Mouse (Mus musculus): ENCODE results near the gene Atp7b.

Atp7b gene

DNA sequence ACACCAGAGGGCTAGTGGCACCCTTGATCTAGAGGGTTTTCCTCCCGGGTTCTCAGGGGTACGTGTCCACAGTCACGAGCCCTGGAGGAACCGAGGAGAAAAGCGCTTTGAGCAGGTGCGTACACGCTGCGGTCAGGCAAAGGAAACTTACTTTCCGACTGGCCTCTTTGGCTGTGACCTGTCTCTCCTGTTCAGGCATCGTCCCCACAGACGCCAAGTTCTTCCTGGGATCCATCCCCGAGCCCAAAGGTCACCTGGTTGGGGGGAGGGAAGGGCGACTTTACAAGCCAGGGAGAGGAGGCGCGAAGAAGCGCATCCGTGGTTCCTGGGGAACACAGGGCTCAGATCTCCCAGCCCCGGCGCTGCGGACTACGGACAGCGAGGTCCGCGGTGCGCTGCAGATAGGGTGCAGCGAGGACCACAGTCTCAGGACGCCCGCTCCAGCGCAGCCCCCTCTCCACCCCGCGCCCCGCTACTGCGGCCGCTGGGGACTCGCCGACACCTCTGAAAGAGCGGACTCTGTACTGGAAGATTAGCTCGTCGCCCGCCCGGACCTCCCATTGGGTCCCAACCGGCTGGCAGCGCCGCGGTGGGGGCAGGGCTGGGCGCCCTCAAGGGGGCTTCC lies at the start of gene Atp7b:
TSS of gene Atp7b (minus strand) at position 485 of the 625 bp plus-strand sequence.
- DNase-seq (ENCODE audit: low spot score) = peak; percentile 9

DNA sequence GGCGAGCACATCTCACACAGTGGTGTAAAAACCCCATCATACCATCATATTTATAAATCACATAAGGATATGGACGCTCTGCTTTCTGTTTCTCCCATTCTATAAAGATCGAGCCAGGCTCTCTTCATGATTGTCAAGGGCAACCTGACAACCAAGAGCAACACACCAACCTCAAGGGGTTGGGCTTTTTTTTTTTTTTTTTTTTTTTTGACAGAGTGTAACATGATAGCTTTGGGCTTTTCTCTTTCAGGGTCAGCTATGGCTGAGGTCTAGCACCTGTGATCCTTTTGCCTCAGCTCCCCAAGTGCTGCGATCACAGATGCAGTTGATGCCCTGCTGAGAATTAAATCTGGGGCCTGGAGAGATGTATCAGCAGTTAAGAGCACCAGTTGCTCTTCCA lies 46.9 kb upstream of the Atp7b start:
- no peak for DNase-seq (ENCODE audit: low spot score)

GRCm38 (mm10) chr8:22091568-22091967 lies 31.5 kb upstream of the Atp7b start:
- DNase-seq (ENCODE audit: low spot score) = no peak

GRCm38 (mm10) chr8:22089226-22089625 lies 29.1 kb upstream of the Atp7b start:
- DNase-seq (ENCODE audit: low spot score) = no peak

GRCm38 (mm10) chr8:22079313-22080007 lies 19.4 kb upstream of the Atp7b start:
- no peak for DNase-seq (ENCODE audit: low spot score)

DNA sequence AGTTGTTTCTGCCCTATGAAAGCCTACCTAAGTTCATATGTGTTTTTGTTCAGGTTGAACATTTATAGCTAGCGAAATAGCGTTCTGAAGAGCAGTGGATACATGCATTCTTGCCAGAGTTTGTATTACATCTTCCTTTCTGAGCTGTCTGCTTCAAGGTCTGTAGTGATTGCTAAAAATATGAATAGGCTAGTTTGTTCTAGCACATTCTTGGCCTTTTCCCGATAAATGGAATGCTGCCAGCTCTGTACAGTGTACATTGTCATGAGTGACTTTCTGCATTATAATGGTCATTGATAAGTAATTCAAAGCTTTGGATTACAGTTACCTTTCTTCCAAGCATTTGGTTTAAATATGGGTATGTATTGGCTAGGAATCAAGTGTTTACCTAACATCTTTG lies 1.0 kb upstream of the Atp7b start:
- DNase-seq (ENCODE audit: low spot score) = no peak

GRCm38 (mm10) chr8:22060446-22060889 lies 363 bp upstream of the Atp7b start, which contains the start of gene Alg11:
TSS of gene Alg11 (plus strand) at chr8:22060721.
- peak; percentile 95 for DNase-seq (ENCODE audit: low spot score)

- no peak for DNase-seq (ENCODE audit: low spot score)
Observed at GRCm38 (mm10) chr8:22059153-22059738, 859 bp downstream of the Atp7b start.

DNA sequence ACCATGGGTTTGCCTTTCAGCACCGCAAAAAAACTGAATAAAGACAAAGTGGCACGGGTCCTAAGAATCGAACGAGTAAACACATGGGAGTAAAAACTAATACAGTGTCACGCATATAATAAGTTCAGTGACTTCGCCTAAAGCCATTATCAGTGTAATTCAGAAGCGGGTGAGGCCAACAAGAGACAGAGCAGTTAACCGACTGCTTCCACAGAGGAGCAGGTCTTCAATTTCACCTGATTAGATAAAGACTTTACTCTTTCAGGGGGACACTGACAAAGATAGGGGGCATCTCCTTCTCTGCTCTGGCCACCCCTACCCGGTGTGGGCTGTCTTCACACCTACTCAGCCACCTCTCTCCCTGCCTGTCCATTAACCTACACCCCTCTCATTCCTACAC lies 1.7 kb downstream of the Atp7b start:
- no peak for DNase-seq (ENCODE audit: low spot score)

GRCm38 (mm10) chr8:22056850-22057249 lies 3.3 kb downstream of the Atp7b start:
- no peak for DNase-seq (ENCODE audit: low spot score)

GRCm38 (mm10) chr8:22055492-22055877 lies 4.6 kb downstream of the Atp7b start:
- no peak for DNase-seq (ENCODE audit: low spot score)

- DNase-seq (ENCODE audit: low spot score) = no peak
Observed at GRCm38 (mm10) chr8:22054674-22055491, 5.2 kb downstream of the Atp7b start.

GRCm38 (mm10) chr8:22047699-22048464 lies 12.2 kb downstream of the Atp7b start:
- no peak for DNase-seq (ENCODE audit: low spot score)

DNA sequence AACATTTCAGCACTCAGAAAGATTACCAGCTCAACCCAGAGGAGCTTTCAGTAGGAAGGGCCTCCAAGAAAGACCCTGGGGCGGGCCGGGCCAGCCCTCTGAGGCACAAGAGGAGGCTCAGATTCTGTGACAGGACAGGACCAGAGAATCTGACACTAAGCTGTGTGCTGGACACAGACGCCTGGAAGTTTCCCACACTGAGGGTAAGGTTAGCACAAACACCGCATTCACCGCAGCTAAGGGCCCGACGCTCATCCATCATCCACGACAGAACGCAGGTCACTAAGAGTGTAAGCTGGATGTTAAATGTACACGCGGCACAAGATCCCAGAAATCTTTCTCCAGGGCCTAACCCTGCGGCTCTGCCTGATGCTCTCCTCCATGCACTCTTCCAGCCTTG lies 16.4 kb downstream of the Atp7b start:
- no peak for DNase-seq (ENCODE audit: low spot score)

DNA sequence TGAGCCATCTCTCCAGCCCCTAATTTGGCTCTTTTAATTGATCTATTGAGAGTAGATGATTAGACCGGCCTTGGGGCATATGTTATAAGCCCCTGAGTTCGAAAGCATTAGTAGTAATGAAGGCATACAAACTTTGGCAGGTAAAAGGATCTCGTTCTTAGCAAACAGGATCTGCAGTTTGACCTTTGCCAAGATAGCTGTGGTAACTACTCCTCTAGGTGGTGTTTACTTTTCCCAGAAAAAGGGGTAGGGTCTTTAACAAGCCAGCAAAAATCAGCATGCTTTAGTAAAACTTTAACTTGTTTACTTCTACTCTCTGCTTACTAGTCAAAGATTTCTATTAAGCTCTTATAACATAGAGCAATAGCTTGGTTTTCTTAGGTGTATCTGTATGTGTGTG lies 17.6 kb downstream of the Atp7b start:
- no peak for DNase-seq (ENCODE audit: low spot score)

GRCm38 (mm10) chr8:22040153-22040509 lies 20.0 kb downstream of the Atp7b start:
- no peak for DNase-seq (ENCODE audit: low spot score)

DNA sequence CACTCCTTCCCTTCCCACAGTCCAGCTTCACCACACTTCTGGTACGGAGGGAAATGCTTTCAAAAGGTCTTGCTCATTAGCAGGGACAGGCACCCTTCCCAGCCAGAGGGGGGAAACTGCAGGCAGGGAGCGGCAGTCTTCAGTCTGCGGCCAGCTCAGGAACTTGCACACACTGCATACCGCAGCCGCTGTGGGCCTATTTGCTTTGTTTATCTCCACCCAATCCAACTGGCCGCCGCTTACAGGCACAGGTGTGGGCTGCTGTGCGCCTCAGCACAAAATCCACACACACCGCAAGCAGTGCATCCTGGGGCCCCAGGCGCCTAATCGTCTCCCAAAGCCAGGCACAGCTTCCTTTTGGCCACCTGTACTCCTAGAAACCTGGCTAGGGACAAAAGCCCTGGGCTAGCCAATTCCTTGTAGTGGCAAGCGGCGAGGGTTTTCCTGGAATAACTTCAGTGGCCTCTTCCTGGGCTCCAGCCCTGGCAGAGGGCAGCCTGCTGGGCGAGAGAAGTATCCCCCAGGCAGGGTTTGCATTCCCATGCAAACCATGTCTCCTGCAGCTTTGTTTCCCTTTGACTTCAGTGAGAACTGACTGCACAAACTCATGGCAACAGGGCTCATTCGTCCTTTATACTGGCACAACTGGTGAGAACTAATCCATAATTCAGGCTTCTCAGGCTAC lies 20.5 kb downstream of the Atp7b start:
- DNase-seq (ENCODE audit: low spot score) = no peak

GRCm38 (mm10) chr8:22037022-22037421 lies 23.1 kb downstream of the Atp7b start:
- DNase-seq (ENCODE audit: low spot score) = no peak

- no peak for DNase-seq (ENCODE audit: low spot score)
Observed at GRCm38 (mm10) chr8:22036137-22036536, 24.0 kb downstream of the Atp7b start.

- no peak for DNase-seq (ENCODE audit: low spot score)
Observed at GRCm38 (mm10) chr8:22030990-22031389, 29.1 kb downstream of the Atp7b start.

GRCm38 (mm10) chr8:22028973-22029372 lies 31.1 kb downstream of the Atp7b start:
- no peak for DNase-seq (ENCODE audit: low spot score)
